ENCODE assay signal across 26 mouse cellular contexts in genomic region chr3:134000595-134000994, GRCm38 (mm10).
"Had no signal": no experiment of that assay in that cellular context is flagged by ENCODE, and none has a peak within 500 bp of the region (broad histone marks: within the 10 kb centered on the region; RNA-seq: fewer than 3 reads in every experiment).

No protein-coding gene starts in this region.

- H3K9me3 ChIP-seq: embryonic facial prominence, embryonic 10.5 days; embryonic facial prominence, embryonic 12.5 days; embryonic facial prominence, embryonic 13.5 days; embryonic facial prominence, embryonic 15.5 days; forebrain, embryonic 10.5 days; forebrain, embryonic 12.5 days; forebrain, embryonic 13.5 days; forebrain, embryonic 15.5 days had no signal

- H3K4me1 ChIP-seq: embryonic facial prominence, embryonic 10.5 days; embryonic facial prominence, embryonic 12.5 days; embryonic facial prominence, embryonic 13.5 days; embryonic facial prominence, embryonic 15.5 days; forebrain, embryonic 10.5 days; forebrain, embryonic 12.5 days; forebrain, embryonic 13.5 days; forebrain, embryonic 15.5 days had no signal

- H3K4me2 ChIP-seq: embryonic facial prominence, embryonic 12.5 days; embryonic facial prominence, embryonic 13.5 days; embryonic facial prominence, embryonic 15.5 days; forebrain, embryonic 12.5 days; forebrain, embryonic 13.5 days; forebrain, embryonic 15.5 days had no signal

- H3K36me3 ChIP-seq: embryonic facial prominence, embryonic 10.5 days; embryonic facial prominence, embryonic 12.5 days; embryonic facial prominence, embryonic 13.5 days; embryonic facial prominence, embryonic 15.5 days; forebrain, embryonic 10.5 days; forebrain, embryonic 12.5 days; forebrain, embryonic 15.5 days had no signal

- H3K9ac ChIP-seq: embryonic facial prominence, embryonic 12.5 days; embryonic facial prominence, embryonic 13.5 days; embryonic facial prominence, embryonic 15.5 days; forebrain, embryonic 12.5 days; forebrain, embryonic 13.5 days; forebrain, embryonic 15.5 days; forebrain, postnatal 0 days had no signal

- ATAC-seq: forebrain, embryonic 13.5 days; forebrain, embryonic 14.5 days; forebrain, embryonic 15.5 days; forebrain, embryonic 16.5 days; forebrain, postnatal 0 days had no signal

- H3K4me3 ChIP-seq: embryonic facial prominence, embryonic 10.5 days; embryonic facial prominence, embryonic 12.5 days; embryonic facial prominence, embryonic 13.5 days; embryonic facial prominence, embryonic 15.5 days; erythroblast, embryonic 14.5 days; forebrain, embryonic 10.5 days; forebrain, embryonic 12.5 days; forebrain, embryonic 13.5 days; forebrain, embryonic 15.5 days; gastrocnemius, adult 2 months; heart, adult 2 months had no signal

- H3K27me3 ChIP-seq: embryonic facial prominence, embryonic 12.5 days; embryonic facial prominence, embryonic 13.5 days; embryonic facial prominence, embryonic 15.5 days; forebrain, embryonic 12.5 days; forebrain, embryonic 13.5 days; forebrain, embryonic 15.5 days had no signal

- H3K27ac ChIP-seq: embryonic facial prominence, embryonic 10.5 days; embryonic facial prominence, embryonic 12.5 days; embryonic facial prominence, embryonic 13.5 days; embryonic facial prominence, embryonic 15.5 days; forebrain, embryonic 10.5 days; forebrain, embryonic 12.5 days; forebrain, embryonic 13.5 days; forebrain, embryonic 15.5 days; gastrocnemius, adult 2 months; heart, adult 2 months had no signal

- DNase-seq: cerebellum, adult 9-10 months; cerebellum, adult 9-11 months; cerebellum, postnatal 10 days; cerebellum, postnatal 14 days; cerebellum, postnatal 25 days; cerebellum, postnatal 36 days; embryo, embryonic 11 days; forebrain, postnatal 0 days; gastrocnemius, adult 2 months; gastrocnemius, postnatal 10 days; gastrocnemius, postnatal 14 days; gastrocnemius, postnatal 25 days; gastrocnemius, postnatal 36 days; heart, adult 18-20 months; heart, adult 2 months had no signal
